Mouse (Mus musculus): ENCODE measurements at regions not wholly inside any gene's neighbourhood (a gene's known extent, or its start where the extent isn't known, plus 50 kb on each side); places are given as distances from the start of the nearest gene placed in this dataset.

GRCm38 (mm10) chr12:57928030-57928429 is 283.5 kb upstream of the Sstr1 start:
- ATAC-seq (ENCODE audit: low FRiP score) = no peak
- H3K9me3 ChIP-seq = no peaks in the 10 kb centered on the region
- H3K36me3 ChIP-seq (replicated peaks) = no peaks in the 10 kb centered on the region
- WGBS = 88% methylated on average over 5 of the region's 5 CpGs
- H3K4me2 ChIP-seq = no peak overlapping the region
- H3K9ac ChIP-seq = no peak overlapping the region
- no peaks in the 10 kb centered on the region for H3K27me3 ChIP-seq
- no peak overlapping the region for H3K4me3 ChIP-seq (replicated peaks)
- no peak overlapping the region for H3K27ac ChIP-seq
- H3K4me1 ChIP-seq = no peaks in the 10 kb centered on the region

DNA sequence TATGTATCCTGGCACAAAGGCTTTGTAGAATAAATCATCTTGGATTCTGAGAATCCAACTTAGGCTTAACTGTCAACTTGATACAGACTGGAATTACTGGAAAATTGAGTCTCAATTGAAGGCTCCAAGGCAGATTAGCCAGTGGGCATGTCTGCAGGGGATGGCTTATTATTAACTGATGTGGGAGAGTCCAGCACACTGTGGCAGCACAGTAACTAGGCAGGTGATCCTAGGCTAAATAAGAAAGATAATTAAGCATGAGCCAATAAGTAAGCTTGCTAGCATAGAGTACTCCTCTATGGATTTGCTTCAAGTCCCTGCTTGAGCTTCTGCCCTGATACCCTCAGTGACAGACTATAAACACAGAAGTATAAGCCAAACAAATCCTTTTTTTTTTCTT is 279.7 kb upstream of the Sstr1 start:
- no peak overlapping the region for H3K9ac ChIP-seq
- H3K9me3 ChIP-seq = no peaks in the 10 kb centered on the region
- H3K4me2 ChIP-seq = no peak overlapping the region
- no peaks in the 10 kb centered on the region for H3K27me3 ChIP-seq
- no peaks in the 10 kb centered on the region for H3K4me1 ChIP-seq
- H3K36me3 ChIP-seq (replicated peaks) = no peaks in the 10 kb centered on the region
- no peak overlapping the region for H3K27ac ChIP-seq
- no peak overlapping the region for H3K4me3 ChIP-seq (replicated peaks)
- no peak for ATAC-seq (ENCODE audit: low FRiP score)

- H3K4me2 ChIP-seq = no peak overlapping the region
- ATAC-seq (ENCODE audit: low FRiP score) = no peak
- no peak overlapping the region for H3K9ac ChIP-seq
- no peaks in the 10 kb centered on the region for H3K27me3 ChIP-seq
- no peaks in the 10 kb centered on the region for H3K9me3 ChIP-seq
- H3K36me3 ChIP-seq (replicated peaks) = no peaks in the 10 kb centered on the region
- no peak overlapping the region for H3K27ac ChIP-seq
- H3K4me1 ChIP-seq = no peaks in the 10 kb centered on the region
- 60% methylated on average over 5 of the region's 5 CpGs for WGBS
- no peak overlapping the region for H3K4me3 ChIP-seq (replicated peaks)
These were observed 261.7 kb upstream of the Sstr1 start for GRCm38 (mm10) chr12:57949886-57950285.

DNA sequence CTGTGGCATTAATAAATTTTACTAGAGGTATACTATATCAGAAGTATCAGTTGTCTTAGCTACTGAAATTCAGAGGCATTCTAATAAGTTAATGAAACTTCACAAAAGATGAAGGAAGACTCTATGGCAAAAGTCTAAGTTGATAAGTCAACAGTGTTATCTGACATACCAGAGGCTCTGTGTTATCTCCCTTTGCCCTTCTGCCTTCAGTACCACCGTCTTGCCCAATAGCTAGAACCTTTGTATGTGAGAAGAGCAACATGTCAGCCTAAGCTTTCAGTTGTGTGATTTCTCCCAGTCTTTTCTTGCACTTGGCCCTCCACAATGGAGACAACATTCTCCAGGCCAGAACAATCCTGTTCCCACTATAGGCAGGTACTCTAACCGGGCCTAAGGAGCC is 253.0 kb upstream of the Sstr1 start:
- 91% methylated on average over 2 of the region's 2 CpGs for WGBS
- ATAC-seq (ENCODE audit: low FRiP score) = no peak
- Histone ChIP-seq H3K9ac (no peak overlapping the region), H3K4me1 (no peaks in the 10 kb centered on the region), H3K4me3 (replicated peaks) (no peak overlapping the region), H3K27me3 (no peaks in the 10 kb centered on the region), H3K36me3 (replicated peaks) (no peaks in the 10 kb centered on the region), H3K27ac (no peak overlapping the region), H3K4me2 (no peak overlapping the region), H3K9me3 (no peaks in the 10 kb centered on the region)

- Histone ChIP-seq H3K9me3 (no peaks in the 10 kb centered on the region), H3K27ac (no peak overlapping the region), H3K36me3 (replicated peaks) (no peaks in the 10 kb centered on the region), H3K27me3 (no peaks in the 10 kb centered on the region), H3K4me1 (no peaks in the 10 kb centered on the region), H3K4me3 (replicated peaks) (no peak overlapping the region), H3K4me2 (no peak overlapping the region), H3K9ac (no peak overlapping the region)
- no peak for ATAC-seq (ENCODE audit: low FRiP score)
- WGBS = 71% methylated on average over 6 of the region's 6 CpGs
These were observed 251.4 kb upstream of the Sstr1 start for GRCm38 (mm10) chr12:57960171-57960570.

DNA sequence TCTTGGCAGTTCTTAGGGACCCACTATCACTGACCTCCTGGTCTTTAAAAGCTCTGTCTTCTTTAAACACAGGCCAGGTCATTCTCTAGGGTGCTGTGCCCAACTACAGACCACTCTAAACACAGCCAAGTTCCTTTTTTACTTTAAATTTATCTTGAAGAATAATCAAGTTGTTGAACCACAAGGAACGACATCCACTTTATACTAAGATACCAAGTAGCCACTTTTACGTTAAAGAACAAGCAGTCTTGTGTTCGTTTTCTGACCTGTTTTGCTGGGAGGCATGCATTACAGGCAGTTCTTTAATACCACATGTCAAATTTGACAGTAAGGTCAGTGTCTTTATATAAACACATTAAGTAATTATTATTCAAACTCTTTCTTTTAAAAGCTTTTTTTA is 242.4 kb upstream of the Sstr1 start:
- no peak overlapping the region for H3K4me2 ChIP-seq
- WGBS = 88% methylated on average over 3 of the region's 3 CpGs
- no peak for ATAC-seq (ENCODE audit: low FRiP score)

DNA sequence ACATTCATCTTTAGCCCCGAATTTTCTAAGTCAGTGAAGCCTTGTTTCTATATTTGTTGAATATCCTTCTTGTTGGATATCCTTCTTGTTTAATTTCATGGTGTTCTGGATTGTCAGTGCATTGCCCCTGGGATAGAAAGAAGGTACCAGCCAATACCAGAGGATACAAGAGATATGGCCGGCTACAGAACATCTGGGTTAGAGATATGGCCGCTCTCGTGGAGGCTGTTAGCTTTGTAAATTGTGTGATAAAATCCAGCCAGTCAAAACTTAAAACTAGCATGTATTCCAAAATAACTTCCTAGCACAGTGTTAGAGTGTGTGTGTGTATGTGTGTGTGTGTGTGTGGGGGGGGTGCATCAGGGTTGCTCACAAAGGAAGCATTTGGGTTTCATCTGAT is 241.4 kb upstream of the Sstr1 start:
- H3K9me3 ChIP-seq = no peaks in the 10 kb centered on the region
- H3K36me3 ChIP-seq (replicated peaks) = no peaks in the 10 kb centered on the region
- H3K4me2 ChIP-seq = no peak overlapping the region
- WGBS = 85% methylated on average over 4 of the region's 4 CpGs
- no peaks in the 10 kb centered on the region for H3K4me1 ChIP-seq
- H3K27ac ChIP-seq = no peak overlapping the region
- H3K9ac ChIP-seq = no peak overlapping the region
- no peak overlapping the region for H3K4me3 ChIP-seq (replicated peaks)
- no peak for ATAC-seq (ENCODE audit: low FRiP score)
- H3K27me3 ChIP-seq = no peaks in the 10 kb centered on the region

More for the DNA sequence above, 242.4 kb upstream of the Sstr1 start:
- Histone ChIP-seq H3K9ac (no peak overlapping the region), H3K27ac (no peak overlapping the region), H3K36me3 (replicated peaks) (no peaks in the 10 kb centered on the region), H3K9me3 (no peaks in the 10 kb centered on the region), H3K4me1 (no peaks in the 10 kb centered on the region), H3K27me3 (no peaks in the 10 kb centered on the region), H3K4me3 (replicated peaks) (no peak overlapping the region)

- H3K9me3 ChIP-seq = no peaks in the 10 kb centered on the region
- no peak overlapping the region for H3K9ac ChIP-seq
- no peaks in the 10 kb centered on the region for H3K27me3 ChIP-seq
- H3K27ac ChIP-seq = no peak overlapping the region
- no peaks in the 10 kb centered on the region for H3K36me3 ChIP-seq (replicated peaks)
- WGBS = 92% methylated on average over 2 of the region's 2 CpGs
- H3K4me3 ChIP-seq (replicated peaks) = no peak overlapping the region
- H3K4me1 ChIP-seq = no peaks in the 10 kb centered on the region
- H3K4me2 ChIP-seq = no peak overlapping the region
- no peak for ATAC-seq (ENCODE audit: low FRiP score)
These were observed 239.1 kb upstream of the Sstr1 start for GRCm38 (mm10) chr12:57972484-57972883.

Measured in forebrain, embryonic 12.5 days (tissue).